24 mouse cellular contexts compared by ENCODE assay signal in genomic region chr4:150816414-150816951, GRCm38 (mm10). TPM values are rescaled to one million over a fixed set of nuclear protein-coding genes. Genes with fewer than 3 reads are reported as not detected.
DNase-seq lines count a peak whose midpoint lies in the region; ATAC-seq and TF ChIP-seq lines count a peak whose summit lies in the region.
"Had no signal": no experiment of that assay in that cellular context is flagged by ENCODE, and none has a peak within 500 bp of the region (broad histone marks: within the 10 kb centered on the region; RNA-seq: fewer than 3 reads in every experiment).

No protein-coding gene starts in this region.

- 62% methylated on average over 13 of the region's 13 CpGs for WGBS in heart, embryonic 16.5 days
- 26% methylated on average over 13 of the region's 13 CpGs for WGBS in lung, embryonic 14.5 days
- 31% methylated on average over 13 of the region's 13 CpGs for WGBS in intestine, embryonic 16.5 days
- WGBS in stomach, postnatal 0 days: 27% methylated on average over 13 of the region's 13 CpGs
- WGBS in midbrain, embryonic 10.5 days: 82% methylated on average over 13 of the region's 13 CpGs

- H3K4me1 ChIP-seq in heart, embryonic 16.5 days (ENCODE audit: control insufficient read depth, insufficient read depth, low read length): no peaks in the 10 kb centered on the region
- H3K4me1 ChIP-seq in lung, embryonic 14.5 days (ENCODE audit: insufficient read depth): peaks cover 29% of the 10 kb centered on the region
- H3K4me1 ChIP-seq in intestine, embryonic 16.5 days (ENCODE audit: control insufficient read depth, insufficient read depth, low read length): peaks cover 48% of the 10 kb centered on the region
- H3K4me1 ChIP-seq in stomach, postnatal 0 days (replicated peaks; ENCODE audit: control insufficient read depth, insufficient read depth): peaks cover 7% of the 10 kb centered on the region; the same call in 1 of the 2 replicates
- H3K4me1 ChIP-seq in midbrain, embryonic 10.5 days: peaks cover 25% of the 10 kb centered on the region
- H3K4me1 ChIP-seq: liver, embryonic 15.5 days; midbrain, embryonic 12.5 days had no signal

- H3K4me3 ChIP-seq in heart, embryonic 16.5 days (ENCODE audit: low read length): no peak overlapping the region
- no peak overlapping the region for H3K4me3 ChIP-seq in lung, embryonic 14.5 days (ENCODE audit: low read depth, low read length)
- H3K4me3 ChIP-seq in intestine, embryonic 16.5 days (ENCODE audit: low read length): no peak overlapping the region
- no peak overlapping the region for H3K4me3 ChIP-seq in stomach, postnatal 0 days (ENCODE audit: low read depth, low read length)
- H3K4me3 ChIP-seq in midbrain, embryonic 10.5 days: no peak overlapping the region
- H3K4me3 ChIP-seq: forebrain, embryonic 10.5 days; limb, embryonic 15.5 days; liver, embryonic 15.5 days; midbrain, embryonic 12.5 days; neural tube, embryonic 12.5 days had no signal

- no peak for TF ChIP-seq CTCF in lung, embryonic 14.5 days (IDR thresholded peaks at IDR 0.05; ENCODE audit: low read depth)
- no peak for TF ChIP-seq CTCF in stomach, postnatal 0 days (IDR thresholded peaks at IDR 0.05; ENCODE audit: low read depth)

- DNase-seq in heart, adult 8-10 months (ENCODE audit: low spot score): no peak
- DNase-seq in lung, embryonic 14.5 days: peak; percentile 76
- no peak for DNase-seq in lung, postnatal 10 days
- no peak for DNase-seq in stomach, postnatal 0 days (ENCODE audit: low spot score)
- DNase-seq in midbrain, embryonic 10.5 days (ENCODE audit: low spot score): no peak
- DNase-seq: adrenal gland, postnatal 36 days; B cell, adult 2 months; cerebellum, adult 18-20 months; cerebellum, postnatal 25 days; embryo, embryonic 11 days; forebrain, postnatal 0 days; heart, adult 18-20 months; heart, postnatal 36 days; kidney, adult 8-10 months; right cerebral cortex, postnatal 4 days; thymus, postnatal 4 days had no signal

- TF ChIP-seq EP300 in stomach, postnatal 0 days (optimal IDR thresholded peaks at IDR 0.05): no peak

- no peaks in the 10 kb centered on the region for H3K9me3 ChIP-seq in heart, embryonic 16.5 days (replicated peaks; ENCODE audit: control insufficient read depth, low read length)
- H3K9me3 ChIP-seq in lung, embryonic 14.5 days (ENCODE audit: low read depth, low read length): no peaks in the 10 kb centered on the region
- no peaks in the 10 kb centered on the region for H3K9me3 ChIP-seq in intestine, embryonic 16.5 days (ENCODE audit: control insufficient read depth, low read length)
- H3K9me3 ChIP-seq in stomach, postnatal 0 days (ENCODE audit: control insufficient read depth, low read length): no peaks in the 10 kb centered on the region
- H3K9me3 ChIP-seq in midbrain, embryonic 10.5 days (replicated peaks): no peaks in the 10 kb centered on the region
- H3K9me3 ChIP-seq: forebrain, embryonic 10.5 days; limb, embryonic 15.5 days; liver, embryonic 15.5 days; midbrain, embryonic 12.5 days; neural tube, embryonic 12.5 days had no signal

- no peak overlapping the region for H3K9ac ChIP-seq in heart, embryonic 16.5 days (ENCODE audit: low read length)
- no peak overlapping the region for H3K9ac ChIP-seq in lung, embryonic 14.5 days
- H3K9ac ChIP-seq in intestine, embryonic 16.5 days (ENCODE audit: low read depth, low read length): peak overlapping the region; percentile 23; the same call in 1 of the 2 replicates
- H3K9ac ChIP-seq in stomach, postnatal 0 days (ENCODE audit: low read length): no peak overlapping the region
- H3K9ac ChIP-seq: forebrain, postnatal 0 days; hindbrain, embryonic 14.5 days; limb, embryonic 15.5 days; liver, embryonic 15.5 days; midbrain, embryonic 12.5 days; neural tube, embryonic 12.5 days had no signal

- H3K4me2 ChIP-seq in heart, embryonic 16.5 days (ENCODE audit: low read depth, low read length): no peak overlapping the region
- peak overlapping the region; percentile 1; the same call in 1 of the 2 replicates for H3K4me2 ChIP-seq in lung, embryonic 14.5 days
- H3K4me2 ChIP-seq in intestine, embryonic 16.5 days (ENCODE audit: low read depth, low read length): peak overlapping the region; percentile 4; the same call in 1 of the 2 replicates
- no peak overlapping the region for H3K4me2 ChIP-seq in stomach, postnatal 0 days (replicated peaks; ENCODE audit: low read depth)
- H3K4me2 ChIP-seq: hindbrain, embryonic 14.5 days; limb, embryonic 15.5 days; liver, embryonic 15.5 days; midbrain, embryonic 12.5 days; neural tube, embryonic 12.5 days had no signal

- H3K36me3 ChIP-seq in heart, embryonic 16.5 days (ENCODE audit: control insufficient read depth, insufficient read depth): no peaks in the 10 kb centered on the region
- no peaks in the 10 kb centered on the region for H3K36me3 ChIP-seq in lung, embryonic 14.5 days (ENCODE audit: insufficient read depth)
- H3K36me3 ChIP-seq in intestine, embryonic 16.5 days (ENCODE audit: control insufficient read depth, insufficient read depth, low read length): no peaks in the 10 kb centered on the region
- H3K36me3 ChIP-seq in stomach, postnatal 0 days (ENCODE audit: control insufficient read depth, insufficient read depth, low read length): no peaks in the 10 kb centered on the region
- H3K36me3 ChIP-seq in midbrain, embryonic 10.5 days: no peaks in the 10 kb centered on the region
- H3K36me3 ChIP-seq: forebrain, embryonic 10.5 days; limb, embryonic 15.5 days; liver, embryonic 15.5 days; midbrain, embryonic 12.5 days; neural tube, embryonic 12.5 days had no signal

- H3K27me3 ChIP-seq in heart, embryonic 16.5 days (ENCODE audit: control insufficient read depth, insufficient read depth, low read length): no peaks in the 10 kb centered on the region
- no peaks in the 10 kb centered on the region for H3K27me3 ChIP-seq in lung, embryonic 14.5 days (ENCODE audit: insufficient read depth, low read length)
- no peaks in the 10 kb centered on the region for H3K27me3 ChIP-seq in intestine, embryonic 16.5 days (replicated peaks; ENCODE audit: control insufficient read depth, insufficient read depth, low read length)
- no peaks in the 10 kb centered on the region for H3K27me3 ChIP-seq in stomach, postnatal 0 days (ENCODE audit: control insufficient read depth, insufficient read depth, low read length)
- H3K27me3 ChIP-seq in midbrain, embryonic 10.5 days (ENCODE audit: low read depth, poor library complexity, severe bottlenecking): no peaks in the 10 kb centered on the region
- H3K27me3 ChIP-seq: limb, embryonic 15.5 days; liver, embryonic 15.5 days; neural tube, embryonic 12.5 days had no signal

- no peak for ATAC-seq in heart, embryonic 16.5 days (replicated peaks; ENCODE audit: extremely low read depth, insufficient read depth, low FRiP score)
- ATAC-seq in lung, embryonic 14.5 days (ENCODE audit: insufficient read depth): peak; percentile 75
- peak; percentile 58 for ATAC-seq in intestine, embryonic 16.5 days
- ATAC-seq in stomach, postnatal 0 days (ENCODE audit: low FRiP score, low TSS enrichment): no peak
- ATAC-seq: forebrain, postnatal 0 days had no signal

- H3K27ac ChIP-seq in heart, embryonic 16.5 days (ENCODE audit: low read length): peak overlapping the region; percentile 60
- peak overlapping the region; percentile 1 for H3K27ac ChIP-seq in lung, embryonic 14.5 days (ENCODE audit: low read depth)
- H3K27ac ChIP-seq in intestine, embryonic 16.5 days (ENCODE audit: low read length): peak overlapping the region; percentile 82
- H3K27ac ChIP-seq in stomach, postnatal 0 days (replicated peaks): peak overlapping the region; percentile 53
- no peak overlapping the region for H3K27ac ChIP-seq in midbrain, embryonic 10.5 days (replicated peaks)
- H3K27ac ChIP-seq: forebrain, embryonic 10.5 days; hindbrain, embryonic 14.5 days; limb, embryonic 15.5 days; liver, embryonic 15.5 days; midbrain, embryonic 12.5 days; neural tube, embryonic 12.5 days had no signal

RNA-seq across cellular contexts. Expression of gene Errfi1, which starts 37.2 kb away (rescaled TPM):
- polyA plus RNA-seq in heart, embryonic 16.5 days (2015; fragmentation: Nextera tagmentation; extraction: Ambion mirVana): 12.8 and 13.9 TPM in 2 replicates
- total RNA-seq in heart, adult 8-10 months (2022): 10 to 100 TPM in 2 of 4 experiments, 1 to 10 TPM in 2; 8.5 to 23.4 (median 11.4) TPM
- 41.5 and 48.3 TPM in 2 replicates for polyA plus RNA-seq in lung, embryonic 14.5 days (2014; fragmentation: Nextera tagmentation; extraction: Ambion mirVana)
- polyA plus RNA-seq in intestine, embryonic 16.5 days (2015; fragmentation: Nextera tagmentation; extraction: Ambion mirVana): 28.0 and 28.2 TPM in 2 replicates
- polyA plus RNA-seq in stomach, postnatal 0 days (2015; fragmentation: Nextera tagmentation; extraction: Ambion mirVana): 30.6 and 32.1 TPM in 2 replicates
- polyA plus RNA-seq in midbrain, embryonic 10.5 days (2016; fragmentation: Nextera tagmentation; extraction: Ambion mirVana): 23.4 and 25.2 TPM in 2 replicates

Comparison
In these comparisons a context has a peak if more than half of its experiments do, and no peak if none do; other contexts are left out.
1. ATAC-seq: peak in lung, embryonic 14.5 days (single experiment) and intestine, embryonic 16.5 days (single experiment); none in heart, embryonic 16.5 days (single experiment) and stomach, postnatal 0 days (single experiment).
2. H3K4me2 ChIP-seq: peak in lung, embryonic 14.5 days (single experiment) and intestine, embryonic 16.5 days (single experiment); none in heart, embryonic 16.5 days (single experiment) and stomach, postnatal 0 days (single experiment).